Mouse (Mus musculus): Measurements from ENCODE around the gene Adprm.
"Not testable (repeated sequence)": the region's sequence is repeated elsewhere in the genome, so short reads cannot be mapped to it uniquely, and the experiment has no call there.

Adprm gene

GRCm38 (mm10) chr11:67052321-67052952 lies at the start of gene Adprm, which contains the start of gene Sco1:
Gene Adprm, minus strand, starts transcription at chr11:67052594.
Gene Sco1, plus strand, starts transcription at chr11:67052670.
- peak; percentile 94 for DNase-seq (ENCODE audit: low spot score)

- DNase-seq (ENCODE audit: low spot score), result peak; percentile 31
Observed at GRCm38 (mm10) chr11:67101713-67102112, 49.3 kb upstream of the Adprm start.

- peak; percentile 21 for DNase-seq (ENCODE audit: low spot score)
Observed at GRCm38 (mm10) chr11:67100169-67100568, 47.8 kb upstream of the Adprm start.

- DNase-seq (ENCODE audit: low spot score), result no peak
Observed at GRCm38 (mm10) chr11:67099241-67099640, 46.8 kb upstream of the Adprm start.

GRCm38 (mm10) chr11:67098427-67098826 lies 46.0 kb upstream of the Adprm start:
- DNase-seq (ENCODE audit: low spot score), result no peak

- no peak for DNase-seq (ENCODE audit: low spot score)
Observed at GRCm38 (mm10) chr11:67097709-67098108, 45.3 kb upstream of the Adprm start.

- no peak for DNase-seq (ENCODE audit: low spot score)
Observed at GRCm38 (mm10) chr11:67094470-67094869, 42.1 kb upstream of the Adprm start.

GRCm38 (mm10) chr11:67093652-67094051 lies 41.3 kb upstream of the Adprm start:
- no peak for DNase-seq (ENCODE audit: low spot score)

- DNase-seq (ENCODE audit: low spot score), result no peak
Observed at GRCm38 (mm10) chr11:67093201-67093600, 40.8 kb upstream of the Adprm start.

- DNase-seq (ENCODE audit: low spot score), result not testable (repeated sequence)
Observed at GRCm38 (mm10) chr11:67092354-67092753, 40.0 kb upstream of the Adprm start.

- DNase-seq (ENCODE audit: low spot score), result no peak
Observed at GRCm38 (mm10) chr11:67087225-67087624, 34.8 kb upstream of the Adprm start.

GRCm38 (mm10) chr11:67086467-67087164 lies 34.2 kb upstream of the Adprm start:
- no peak for DNase-seq (ENCODE audit: low spot score)

- peak; percentile 89 for DNase-seq (ENCODE audit: low spot score)
Observed at GRCm38 (mm10) chr11:67085489-67085888, 33.1 kb upstream of the Adprm start.

- no peak for DNase-seq (ENCODE audit: low spot score)
Observed at GRCm38 (mm10) chr11:67083712-67084340, 31.4 kb upstream of the Adprm start.

GRCm38 (mm10) chr11:67083239-67083638 lies 30.8 kb upstream of the Adprm start:
- no peak for DNase-seq (ENCODE audit: low spot score)

GRCm38 (mm10) chr11:67082793-67083192 lies 30.4 kb upstream of the Adprm start:
- DNase-seq (ENCODE audit: low spot score), result no peak

- DNase-seq (ENCODE audit: low spot score), result no peak
Observed at GRCm38 (mm10) chr11:67082188-67082587, 29.8 kb upstream of the Adprm start.

GRCm38 (mm10) chr11:67081125-67081649 lies 28.8 kb upstream of the Adprm start:
- DNase-seq (ENCODE audit: low spot score), result peak; percentile 8

GRCm38 (mm10) chr11:67080168-67080567 lies 27.8 kb upstream of the Adprm start:
- peak; percentile 65 for DNase-seq (ENCODE audit: low spot score)

GRCm38 (mm10) chr11:67079740-67080139 lies 27.3 kb upstream of the Adprm start:
- DNase-seq (ENCODE audit: low spot score), result no peak

- no peak for DNase-seq (ENCODE audit: low spot score)
Observed at GRCm38 (mm10) chr11:67078888-67079287, 26.5 kb upstream of the Adprm start.

GRCm38 (mm10) chr11:67078000-67078399 lies 25.6 kb upstream of the Adprm start, which contains the start of gene Myh3:
Gene Myh3, plus strand, starts transcription at chr11:67078300.
- no peak for DNase-seq (ENCODE audit: low spot score)

GRCm38 (mm10) chr11:67077435-67077834 lies 25.0 kb upstream of the Adprm start:
- DNase-seq (ENCODE audit: low spot score), result no peak

Measured in adipocyte (in vitro differentiated cells).